Mouse (Mus musculus): ENCODE data around the gene Plekho1. TPM values are rescaled to one million over a fixed set of nuclear protein-coding genes. Genes with fewer than 3 reads are reported as not detected.

Plekho1 gene
- polyA plus RNA-seq, 1 experiment from 2014 or later: 66.0 TPM

GRCm38 (mm10) chr3:96000080-96000632, 4.4 kb upstream of the Plekho1 start:
- DNase-seq (ENCODE audit: extremely low spot score, low spot score): no peak
- WGBS: 89% methylated on average over 14 of the region's 14 CpGs
- Histone ChIP-seq H3K9me3 (no peaks in the 10 kb centered on the region), H3K27ac (peak overlapping the region; percentile 62; the same call in 1 of the 2 replicates), H3K36me3 (replicated peaks) (peaks cover 11% of the 10 kb centered on the region), H3K4me1 (peaks cover 38% of the 10 kb centered on the region), H3K27me3 (ENCODE audit: poor library complexity, severe bottlenecking) (no peaks in the 10 kb centered on the region), H3K4me3 (no peak overlapping the region)

GRCm38 (mm10) chr3:95999308-96000079, 3.7 kb upstream of the Plekho1 start:
- Histone ChIP-seq H3K27me3 (ENCODE audit: poor library complexity, severe bottlenecking) (no peaks in the 10 kb centered on the region), H3K36me3 (replicated peaks) (peaks cover 11% of the 10 kb centered on the region), H3K4me1 (peaks cover 41% of the 10 kb centered on the region), H3K27ac (peak overlapping the region; percentile 62; the same call in 1 of the 2 replicates), H3K9me3 (no peaks in the 10 kb centered on the region), H3K4me3 (no peak overlapping the region)
- 93% methylated on average over 12 of the region's 12 CpGs for WGBS
- DNase-seq (ENCODE audit: extremely low spot score, low spot score): no peak

GRCm38 (mm10) chr3:95997203-95997721, 1.5 kb upstream of the Plekho1 start:
- peak; percentile 30 for DNase-seq (ENCODE audit: extremely low spot score, low spot score)
- Histone ChIP-seq H3K4me1 (peaks cover 63% of the 10 kb centered on the region), H3K9me3 (no peaks in the 10 kb centered on the region), H3K36me3 (replicated peaks) (peaks cover 31% of the 10 kb centered on the region), H3K27me3 (ENCODE audit: poor library complexity, severe bottlenecking) (no peaks in the 10 kb centered on the region), H3K4me3 (peak overlapping the region; percentile 86), H3K27ac (peak overlapping the region; percentile 99; the same call in 1 of the 2 replicates)
- WGBS: 26% methylated on average over 9 of the region's 9 CpGs

GRCm38 (mm10) chr3:95996451-95997073, 761 bp upstream of the Plekho1 start:
- Histone ChIP-seq H3K4me1 (peaks cover 70% of the 10 kb centered on the region), H3K27ac (peak overlapping the region; percentile 99), H3K9me3 (no peaks in the 10 kb centered on the region), H3K27me3 (ENCODE audit: poor library complexity, severe bottlenecking) (no peaks in the 10 kb centered on the region), H3K4me3 (peak overlapping the region; percentile 86), H3K36me3 (replicated peaks) (peaks cover 38% of the 10 kb centered on the region)
- no peak for DNase-seq (ENCODE audit: extremely low spot score, low spot score)
- 19% methylated on average over 6 of the region's 6 CpGs for WGBS

GRCm38 (mm10) chr3:95994975-95995801, 613 bp downstream of the Plekho1 start:
- H3K27ac ChIP-seq: peak overlapping the region; percentile 99
- peak; percentile 58 for DNase-seq (ENCODE audit: extremely low spot score, low spot score)
- H3K4me1 ChIP-seq: peaks cover 64% of the 10 kb centered on the region

GRCm38 (mm10) chr3:95994381-95994846, 1.4 kb downstream of the Plekho1 start:
- no peak for DNase-seq (ENCODE audit: extremely low spot score, low spot score)
- no peaks in the 10 kb centered on the region for H3K27me3 ChIP-seq (ENCODE audit: poor library complexity, severe bottlenecking)
- peaks cover 59% of the 10 kb centered on the region for H3K4me1 ChIP-seq
- 19% methylated on average over 6 of the region's 6 CpGs for WGBS
- H3K27ac ChIP-seq: peak overlapping the region; percentile 99
- peak overlapping the region; percentile 86 for H3K4me3 ChIP-seq
- H3K9me3 ChIP-seq: no peaks in the 10 kb centered on the region
- H3K36me3 ChIP-seq (replicated peaks): peaks cover 51% of the 10 kb centered on the region

More at GRCm38 (mm10) chr3:95994975-95995801, 613 bp downstream of the Plekho1 start:
- under 1% methylated on average over 50 of the region's 51 CpGs for WGBS
- Histone ChIP-seq H3K36me3 (replicated peaks) (peaks cover 51% of the 10 kb centered on the region), H3K4me3 (peak overlapping the region; percentile 86), H3K27me3 (ENCODE audit: poor library complexity, severe bottlenecking) (no peaks in the 10 kb centered on the region), H3K9me3 (no peaks in the 10 kb centered on the region)

GRCm38 (mm10) chr3:95993881-95994280, 1.9 kb downstream of the Plekho1 start:
- H3K27me3 ChIP-seq (ENCODE audit: poor library complexity, severe bottlenecking): no peaks in the 10 kb centered on the region
- peak overlapping the region; percentile 86 for H3K4me3 ChIP-seq
- H3K36me3 ChIP-seq (replicated peaks): peaks cover 54% of the 10 kb centered on the region
- 42% methylated on average over 4 of the region's 4 CpGs for WGBS
- no peaks in the 10 kb centered on the region for H3K9me3 ChIP-seq
- no peak for DNase-seq (ENCODE audit: extremely low spot score, low spot score)
- H3K27ac ChIP-seq: peak overlapping the region; percentile 99
- H3K4me1 ChIP-seq: peaks cover 57% of the 10 kb centered on the region

GRCm38 (mm10) chr3:95992990-95993603, 2.7 kb downstream of the Plekho1 start:
- Histone ChIP-seq H3K27ac (peak overlapping the region; percentile 99), H3K4me1 (peaks cover 56% of the 10 kb centered on the region), H3K9me3 (no peaks in the 10 kb centered on the region), H3K36me3 (replicated peaks) (peaks cover 61% of the 10 kb centered on the region), H3K4me3 (peak overlapping the region; percentile 86), H3K27me3 (ENCODE audit: poor library complexity, severe bottlenecking) (no peaks in the 10 kb centered on the region)
- WGBS: 82% methylated on average over 5 of the region's 5 CpGs
- DNase-seq (ENCODE audit: extremely low spot score, low spot score): no peak

GRCm38 (mm10) chr3:95990413-95990941, 5.3 kb downstream of the Plekho1 start:
- Histone ChIP-seq H3K4me1 (peaks cover 56% of the 10 kb centered on the region), H3K27me3 (ENCODE audit: poor library complexity, severe bottlenecking) (peaks cover 9% of the 10 kb centered on the region; the same call in 1 of the 2 replicates), H3K36me3 (replicated peaks) (peaks cover 73% of the 10 kb centered on the region), H3K9me3 (no peaks in the 10 kb centered on the region), H3K27ac (no peak overlapping the region), H3K4me3 (no peak overlapping the region; the same call in 1 of the 2 replicates)
- 88% methylated on average over 12 of the region's 12 CpGs for WGBS
- DNase-seq (ENCODE audit: extremely low spot score, low spot score): no peak

- Histone ChIP-seq H3K4me1 (peaks cover 59% of the 10 kb centered on the region), H3K27ac (no peak overlapping the region), H3K9me3 (peaks cover 3% of the 10 kb centered on the region; the same call in 1 of the 2 replicates), H3K27me3 (ENCODE audit: poor library complexity, severe bottlenecking) (peaks cover 9% of the 10 kb centered on the region; the same call in 1 of the 2 replicates), H3K36me3 (replicated peaks) (peaks cover 74% of the 10 kb centered on the region), H3K4me3 (no peak overlapping the region)
- WGBS: 81% methylated on average over 10 of the region's 10 CpGs
- no peak for DNase-seq (ENCODE audit: extremely low spot score, low spot score)
Observed at GRCm38 (mm10) chr3:95988969-95989368, 6.8 kb downstream of the Plekho1 start.

- no peak for DNase-seq (ENCODE audit: extremely low spot score, low spot score)
- peaks cover 9% of the 10 kb centered on the region; the same call in 1 of the 2 replicates for H3K27me3 ChIP-seq (ENCODE audit: poor library complexity, severe bottlenecking)
- H3K27ac ChIP-seq: no peak overlapping the region
Observed at GRCm38 (mm10) chr3:95988138-95988537, 7.7 kb downstream of the Plekho1 start.

More at GRCm38 (mm10) chr3:95988138-95988537, 7.7 kb downstream of the Plekho1 start:
- Histone ChIP-seq H3K9me3 (peaks cover 4% of the 10 kb centered on the region; the same call in 1 of the 2 replicates), H3K36me3 (replicated peaks) (peaks cover 66% of the 10 kb centered on the region), H3K4me1 (peaks cover 51% of the 10 kb centered on the region), H3K4me3 (no peak overlapping the region)
- WGBS: 97% methylated on average over 1 of the region's 1 CpGs
